Mouse (Mus musculus) neural tube, embryonic 13.5 days (tissue): ENCODE data around the gene Ttc32. TPM values are rescaled to one million over a fixed set of nuclear protein-coding genes. Genes with fewer than 3 reads are reported as not detected.

Experiments used
- ATAC-seq: fragments of 200-750 bp; cut with Nextera tagmentation; 2 replicates; pipeline ENCODE4 v1.8.0; 2017; ENCODE audit warnings: low read depth, mild to moderate bottlenecking, moderate TSS enrichment, moderate library complexity
- H3K27ac ChIP-seq: fragments of 300-500 bp; sonication (generic); replicated peaks from 2 replicates; pipeline ENCODE4 v1.5.1; 2015; ENCODE audit warnings: moderate library complexity, mild to moderate bottlenecking, inconsistent platforms
- H3K27me3 ChIP-seq: fragments of 300-500 bp; sonication (generic); 2 replicates; pipeline ENCODE4 v1.6.1; 2015; ENCODE audit warnings: mild to moderate bottlenecking, inconsistent platforms
- H3K36me3 ChIP-seq: fragments of 300-500 bp; sonication (generic); 2 replicates; pipeline ENCODE4 v1.6.1; 2015; ENCODE audit warnings: mild to moderate bottlenecking, inconsistent platforms
- H3K4me1 ChIP-seq: fragments of 300-500 bp; sonication (generic); replicated peaks from 2 replicates; pipeline ENCODE4 v1.6.1; 2015; ENCODE audit warnings: inconsistent platforms
- H3K4me2 ChIP-seq: fragments of 300-500 bp; sonication (generic); 2 replicates; pipeline ENCODE4 v1.6.1; 2015; ENCODE audit warnings: inconsistent platforms, mild to moderate bottlenecking, moderate library complexity
- H3K4me3 ChIP-seq: fragments of 300-500 bp; sonication (generic); 2 replicates; pipeline ENCODE4 v1.5.1; 2015; ENCODE audit warnings: mild to moderate bottlenecking, inconsistent platforms
- H3K9ac ChIP-seq: fragments of 300-500 bp; sonication (generic); 2 replicates; pipeline ENCODE4 v1.6.1; 2015; ENCODE audit warnings: moderate library complexity, mild to moderate bottlenecking, inconsistent platforms
- H3K9me3 ChIP-seq: fragments of 300-500 bp; sonication (generic); 2 replicates; pipeline ENCODE4 v1.6.1; 2016; ENCODE audit warnings: inconsistent platforms
- WGBS: fragments of 180-500 bp; shearing (Covaris S2); methylation state at CpG from one replicate; pipeline ENCODE4 v1.1.7; 2015; 5-methylcytosine and 5-hydroxymethylcytosine counted together
- polyA plus RNA-seq: library from polyadenylated mRNA; unstranded; fragments of >200 nt; fragmentation: Nextera tagmentation; extraction: Ambion mirVana; gene quantifications from 2 replicates; pipeline ENCODE4 v1.2.1, GENCODE M21; 2015

Ttc32 gene
- polyA plus RNA-seq, 1 experiment from 2014 or later, result 11.8 TPM

DNA sequence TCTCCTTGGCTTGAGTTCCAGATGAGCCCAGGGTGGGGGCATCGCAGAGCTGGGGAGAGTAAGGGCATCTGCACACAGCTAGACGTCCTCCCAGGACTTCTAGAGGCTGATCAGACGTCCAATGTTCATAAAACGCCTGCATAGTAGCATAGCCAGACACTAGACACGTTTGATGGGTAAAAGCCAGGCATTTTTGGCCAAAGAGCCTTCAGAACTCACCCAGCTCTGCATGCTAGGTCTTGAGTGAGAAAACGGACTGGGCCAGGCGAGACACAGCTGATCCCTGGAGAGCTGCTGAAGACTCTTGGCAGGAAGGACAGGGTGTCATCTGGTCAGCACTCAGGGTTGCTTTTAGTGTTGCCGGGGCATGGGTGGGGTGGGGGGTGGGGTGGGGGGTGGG lies 18.3 kb downstream of the Ttc32 start:
- Histone ChIP-seq H3K9ac (no peak overlapping the region), H3K4me2 (no peak overlapping the region), H3K4me1 (peaks cover 4% of the 10 kb centered on the region; the same call in 1 of the 2 replicates), H3K4me3 (no peak overlapping the region), H3K27me3 (no peaks in the 10 kb centered on the region), H3K27ac (no peak overlapping the region), H3K9me3 (no peaks in the 10 kb centered on the region), H3K36me3 (peaks cover 4% of the 10 kb centered on the region; the same call in 1 of the 2 replicates)
- no peak for ATAC-seq
- 71% methylated on average over 8 of the region's 8 CpGs for WGBS

DNA sequence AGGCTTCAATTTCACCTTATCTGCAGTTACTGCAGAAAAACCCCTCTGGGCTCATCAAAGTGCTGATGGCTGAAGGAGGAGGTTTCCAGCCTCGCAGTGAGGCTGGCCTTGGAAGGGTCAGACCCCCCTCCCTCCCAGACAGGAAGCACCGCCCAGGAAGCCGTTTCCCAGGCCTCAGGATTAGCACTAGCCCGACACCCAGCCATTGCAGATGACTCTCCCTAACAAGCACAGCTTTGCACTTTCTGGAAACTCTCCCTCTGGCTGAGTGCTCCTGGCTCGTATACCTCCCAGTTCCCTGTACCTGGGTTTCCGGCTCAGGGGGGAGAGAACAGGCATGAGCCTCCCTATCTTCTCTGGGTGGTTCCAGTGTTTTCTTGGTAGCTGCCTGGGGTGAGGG lies 21.0 kb downstream of the Ttc32 start:
- H3K9ac ChIP-seq, result no peak overlapping the region
- H3K4me2 ChIP-seq, result no peak overlapping the region
- H3K4me1 ChIP-seq, result peaks cover 5% of the 10 kb centered on the region; the same call in 1 of the 2 replicates
- 41% methylated on average over 6 of the region's 6 CpGs for WGBS
- no peak overlapping the region for H3K27ac ChIP-seq
- no peaks in the 10 kb centered on the region for H3K36me3 ChIP-seq
- no peak for ATAC-seq
- no peaks in the 10 kb centered on the region for H3K9me3 ChIP-seq
- no peak overlapping the region for H3K4me3 ChIP-seq
- H3K27me3 ChIP-seq, result no peaks in the 10 kb centered on the region

DNA sequence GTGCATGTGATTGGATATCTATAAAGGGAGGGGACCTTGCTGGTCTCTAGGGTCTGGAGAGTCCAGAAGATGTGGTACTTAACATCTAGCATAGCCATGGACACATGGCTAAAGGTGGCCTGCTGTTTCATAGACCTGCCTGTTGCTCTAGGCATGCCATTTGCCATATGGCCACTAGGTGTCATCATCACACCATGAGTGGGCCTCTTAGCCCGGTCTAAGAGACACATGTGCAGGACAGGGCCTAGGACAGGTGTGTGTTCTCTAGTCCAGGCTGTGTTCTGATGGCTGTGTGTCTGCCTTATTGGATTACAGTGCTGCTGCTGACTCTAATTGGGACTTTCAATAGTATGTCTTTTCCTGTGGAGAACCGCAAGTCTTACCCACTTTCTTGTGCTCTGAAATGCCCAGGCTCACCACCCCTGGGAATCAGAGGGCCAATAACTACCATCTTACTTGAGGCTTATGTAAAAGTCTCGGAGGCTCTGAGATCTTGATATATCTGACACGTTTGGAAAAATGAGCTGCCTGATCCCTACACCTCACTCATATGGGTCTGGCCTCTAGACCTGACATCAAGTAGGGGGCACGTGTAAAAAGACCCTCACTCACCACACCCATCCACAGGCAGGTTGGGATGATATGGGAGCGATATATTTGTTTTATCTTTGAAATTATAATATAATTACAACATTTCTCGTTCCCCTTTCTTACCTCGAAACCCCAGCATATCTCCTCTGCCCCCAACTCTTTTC lies 22.5 kb downstream of the Ttc32 start:
- Histone ChIP-seq H3K9me3 (no peaks in the 10 kb centered on the region), H3K4me1 (peaks cover 5% of the 10 kb centered on the region; the same call in 1 of the 2 replicates), H3K27ac (no peak overlapping the region), H3K9ac (no peak overlapping the region), H3K36me3 (no peaks in the 10 kb centered on the region), H3K4me3 (no peak overlapping the region), H3K27me3 (no peaks in the 10 kb centered on the region), H3K4me2 (no peak overlapping the region)
- 63% methylated on average over 8 of the region's 8 CpGs for WGBS
- peak; percentile 91 for ATAC-seq

DNA sequence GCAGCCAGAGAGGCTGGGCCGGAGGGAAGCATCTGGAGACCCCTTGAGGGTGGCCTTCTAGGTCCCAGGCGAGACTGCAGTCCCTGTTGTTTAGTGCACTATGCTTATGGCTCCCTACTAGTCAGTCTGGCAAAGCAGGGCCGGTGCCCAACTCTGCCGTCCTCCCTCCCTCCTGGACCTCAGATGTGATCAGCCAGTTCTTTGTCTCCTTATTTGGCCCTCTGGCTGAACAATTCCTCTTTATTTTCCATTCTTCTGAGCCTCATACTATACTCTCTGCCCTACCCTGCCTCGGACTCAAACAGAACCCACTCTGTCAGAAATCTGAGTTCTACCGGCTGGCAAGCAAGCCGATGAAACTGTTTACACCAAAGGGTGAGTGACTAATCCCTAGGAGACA lies 23.5 kb downstream of the Ttc32 start:
- Histone ChIP-seq H3K4me3 (no peak overlapping the region), H3K27me3 (no peaks in the 10 kb centered on the region), H3K4me2 (no peak overlapping the region), H3K4me1 (peaks cover 5% of the 10 kb centered on the region; the same call in 1 of the 2 replicates), H3K36me3 (no peaks in the 10 kb centered on the region), H3K9ac (no peak overlapping the region), H3K9me3 (no peaks in the 10 kb centered on the region), H3K27ac (no peak overlapping the region)
- no peak for ATAC-seq
- WGBS, result 57% methylated on average over 7 of the region's 7 CpGs

DNA sequence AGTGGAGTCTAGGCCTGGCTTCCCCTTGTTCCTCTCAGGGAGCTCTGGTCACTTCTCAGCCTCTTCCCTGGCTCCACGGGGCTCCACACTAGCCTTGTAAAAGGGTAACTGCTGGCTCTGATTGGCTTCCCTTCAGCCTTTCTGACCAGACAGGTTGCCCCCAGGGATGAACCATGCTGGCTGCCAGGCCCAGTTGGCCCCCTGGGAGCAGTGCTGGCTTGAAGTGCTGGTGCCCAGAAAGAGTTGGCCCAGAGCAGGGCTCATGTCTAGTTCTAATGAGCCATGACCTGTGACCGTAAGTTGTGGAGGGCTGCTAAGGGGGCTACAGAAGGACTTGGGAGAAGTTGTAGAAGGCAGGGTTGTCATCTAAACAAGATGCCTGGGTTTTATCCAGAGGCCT lies 24.2 kb downstream of the Ttc32 start:
- Histone ChIP-seq H3K27ac (no peak overlapping the region), H3K4me3 (no peak overlapping the region), H3K4me1 (peaks cover 5% of the 10 kb centered on the region; the same call in 1 of the 2 replicates), H3K9ac (no peak overlapping the region), H3K9me3 (no peaks in the 10 kb centered on the region), H3K36me3 (no peaks in the 10 kb centered on the region), H3K27me3 (no peaks in the 10 kb centered on the region), H3K4me2 (no peak overlapping the region)
- ATAC-seq, result no peak
- WGBS, result 65% methylated on average over 2 of the region's 2 CpGs

DNA sequence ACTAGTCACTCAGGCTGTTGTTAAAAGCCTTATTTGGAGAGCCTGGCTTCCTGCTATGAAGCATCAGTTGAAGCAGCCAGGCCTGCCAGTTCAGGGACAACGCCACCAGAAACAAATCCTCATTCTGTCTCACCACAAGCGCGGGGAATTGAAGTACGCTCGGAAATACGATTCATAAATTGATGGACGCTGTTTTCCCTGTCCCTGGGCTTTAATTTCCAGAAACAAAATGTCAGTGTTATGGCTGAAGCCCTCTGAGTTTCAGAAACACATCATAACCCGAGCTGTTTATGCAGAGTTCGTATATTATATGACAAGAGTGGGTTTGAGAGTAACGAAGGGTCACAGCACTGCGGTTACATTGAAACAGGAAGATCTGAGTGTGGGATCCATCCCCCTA lies 25.5 kb downstream of the Ttc32 start:
- no peak overlapping the region for H3K9ac ChIP-seq
- H3K9me3 ChIP-seq, result no peaks in the 10 kb centered on the region
- no peak overlapping the region for H3K27ac ChIP-seq
- 78% methylated on average over 11 of the region's 11 CpGs for whole genome bisulfite sequencing
- H3K36me3 ChIP-seq, result no peaks in the 10 kb centered on the region
- no peak overlapping the region for H3K4me2 ChIP-seq
- H3K27me3 ChIP-seq, result no peaks in the 10 kb centered on the region
- no peak overlapping the region for H3K4me3 ChIP-seq
- no peak for ATAC-seq
- H3K4me1 ChIP-seq, result peaks cover 5% of the 10 kb centered on the region; the same call in 1 of the 2 replicates

DNA sequence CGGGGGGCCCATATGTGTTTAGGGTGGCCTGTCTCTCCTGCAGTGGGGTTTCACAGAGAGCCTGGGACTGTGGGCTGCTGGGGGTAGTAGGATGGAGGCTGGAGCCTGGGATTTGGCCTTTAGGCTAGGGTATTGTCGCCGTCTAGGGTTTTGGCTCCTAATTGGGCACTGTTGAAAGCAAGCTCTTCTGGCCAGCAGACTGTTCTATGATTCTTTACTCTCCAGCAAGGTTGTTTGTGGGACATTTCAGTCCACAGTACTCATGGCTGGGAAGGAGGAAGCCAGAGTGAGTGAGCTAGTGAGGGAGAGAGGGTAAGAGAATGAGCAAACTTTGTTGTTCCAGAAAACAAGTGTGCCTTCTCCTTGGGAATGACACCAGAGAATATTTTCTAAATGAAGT lies 29.7 kb downstream of the Ttc32 start:
- WGBS, result 81% methylated on average over 3 of the region's 3 CpGs

DNA sequence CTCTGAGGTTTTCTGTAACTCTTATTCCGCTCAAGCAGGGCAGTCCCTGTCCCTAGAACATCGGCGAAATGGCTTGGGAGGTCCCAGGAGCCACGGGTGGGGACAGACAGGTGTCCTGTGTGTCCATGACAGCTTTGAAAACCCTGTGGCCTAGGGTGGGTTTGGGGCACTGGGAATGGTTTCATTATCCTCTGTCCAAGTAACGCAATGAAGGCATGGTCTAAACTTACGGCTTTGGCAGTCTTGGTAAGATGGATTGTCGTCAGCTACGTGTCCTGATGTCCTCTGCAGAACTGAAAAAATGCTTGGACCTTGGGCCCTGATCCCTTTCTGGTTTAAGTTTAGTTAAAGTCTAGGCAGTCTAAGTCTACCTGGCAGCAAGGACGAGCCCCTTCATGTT lies 30.2 kb downstream of the Ttc32 start:
- 84% methylated on average over 9 of the region's 9 CpGs for WGBS

More for the DNA sequence above, 29.7 kb downstream of the Ttc32 start:
- Histone ChIP-seq H3K9me3 (no peaks in the 10 kb centered on the region), H3K27me3 (no peaks in the 10 kb centered on the region), H3K9ac (no peak overlapping the region), H3K4me3 (no peak overlapping the region), H3K36me3 (no peaks in the 10 kb centered on the region), H3K4me1 (no peaks in the 10 kb centered on the region), H3K4me2 (no peak overlapping the region), H3K27ac (no peak overlapping the region)
- no peak for ATAC-seq

DNA sequence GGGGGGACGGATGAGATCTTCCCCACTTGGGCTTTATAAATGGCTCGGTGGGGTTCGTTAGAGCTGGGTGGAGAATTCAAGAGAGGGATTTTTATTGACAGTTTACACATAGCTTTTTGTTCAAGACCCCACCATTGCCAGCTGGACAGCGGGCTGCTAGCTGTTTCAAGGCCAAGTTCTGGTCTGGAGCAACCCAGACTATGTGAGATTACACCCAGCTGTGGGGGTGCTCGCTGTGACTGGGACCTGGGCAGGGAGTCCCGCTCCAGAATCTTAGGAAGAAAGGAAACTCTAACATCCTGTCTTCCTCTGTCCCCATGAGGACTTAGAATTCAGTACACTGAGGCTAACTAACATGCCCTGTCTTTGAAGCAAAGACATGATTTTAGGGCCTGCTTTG lies 33.8 kb downstream of the Ttc32 start:
- Histone ChIP-seq H3K4me1 (no peaks in the 10 kb centered on the region), H3K9ac (no peak overlapping the region), H3K36me3 (no peaks in the 10 kb centered on the region), H3K9me3 (no peaks in the 10 kb centered on the region), H3K4me3 (no peak overlapping the region), H3K27ac (no peak overlapping the region), H3K27me3 (no peaks in the 10 kb centered on the region), H3K4me2 (no peak overlapping the region)
- ATAC-seq, result no peak
- 72% methylated on average over 6 of the region's 6 CpGs for WGBS

More for the DNA sequence above, 30.2 kb downstream of the Ttc32 start:
- H3K9ac ChIP-seq, result no peak overlapping the region
- no peaks in the 10 kb centered on the region for H3K4me1 ChIP-seq
- H3K27me3 ChIP-seq, result no peaks in the 10 kb centered on the region
- no peak overlapping the region for H3K4me2 ChIP-seq
- no peak for ATAC-seq
- no peaks in the 10 kb centered on the region for H3K36me3 ChIP-seq
- no peak overlapping the region for H3K27ac ChIP-seq
- no peaks in the 10 kb centered on the region for H3K9me3 ChIP-seq
- no peak overlapping the region for H3K4me3 ChIP-seq

DNA sequence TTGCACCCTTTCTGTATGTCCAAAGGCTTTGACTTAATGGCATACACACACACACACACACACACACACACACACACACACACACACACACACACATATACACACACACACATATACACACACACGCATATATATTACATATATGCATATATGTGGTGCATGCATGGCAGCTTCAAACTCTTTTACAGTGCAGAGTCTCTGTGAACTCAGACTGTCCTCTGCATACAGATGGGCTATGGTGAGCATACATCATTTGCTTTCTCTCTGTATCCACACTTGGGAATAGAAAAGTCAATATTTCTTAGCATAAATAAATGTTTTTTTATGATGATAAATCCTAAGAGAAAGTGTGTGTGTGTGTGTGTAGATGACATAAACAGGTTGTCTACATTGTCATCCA lies 41.3 kb downstream of the Ttc32 start:
- H3K27ac ChIP-seq, result no peak overlapping the region
- WGBS, result 95% methylated on average over 1 of the region's 1 CpGs
- no peak overlapping the region for H3K9ac ChIP-seq
- ATAC-seq, result peak; percentile 74; the same call in 1 of the 2 replicates
- H3K27me3 ChIP-seq, result no peaks in the 10 kb centered on the region
- no peak overlapping the region for H3K4me2 ChIP-seq
- H3K4me3 ChIP-seq, result no peak overlapping the region
- H3K36me3 ChIP-seq, result no peaks in the 10 kb centered on the region
- H3K9me3 ChIP-seq, result no peaks in the 10 kb centered on the region
- peaks cover 9% of the 10 kb centered on the region for H3K4me1 ChIP-seq

DNA sequence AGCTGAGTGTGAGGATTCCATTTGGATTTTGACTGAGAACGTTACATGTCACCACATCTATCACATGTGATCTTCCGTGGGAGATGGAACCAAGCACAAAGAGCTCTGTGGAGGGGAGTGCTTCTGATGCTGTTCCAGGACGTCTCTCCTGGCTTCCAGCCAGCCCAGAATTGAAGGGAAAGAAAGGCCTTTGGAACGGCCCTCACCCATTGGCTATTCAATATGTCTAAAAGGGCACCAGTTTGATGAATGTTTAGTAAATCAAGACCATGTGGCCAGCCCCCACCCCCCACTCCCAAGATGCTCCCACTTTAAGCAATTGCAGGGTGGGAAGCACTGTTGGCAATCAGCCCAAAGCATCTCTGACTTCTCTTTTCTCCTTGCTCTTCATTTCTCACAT lies 41.7 kb downstream of the Ttc32 start:
- Histone ChIP-seq H3K4me3 (no peak overlapping the region), H3K9ac (no peak overlapping the region), H3K4me2 (no peak overlapping the region), H3K36me3 (no peaks in the 10 kb centered on the region), H3K9me3 (no peaks in the 10 kb centered on the region), H3K27ac (0 out of 2 replicates have a peak overlapping the region, but pooled peaks have one; percentile 28), H3K27me3 (no peaks in the 10 kb centered on the region), H3K4me1 (peaks cover 9% of the 10 kb centered on the region)
- WGBS, result 25% methylated on average over 4 of the region's 4 CpGs
- peak; percentile 91 for ATAC-seq

DNA sequence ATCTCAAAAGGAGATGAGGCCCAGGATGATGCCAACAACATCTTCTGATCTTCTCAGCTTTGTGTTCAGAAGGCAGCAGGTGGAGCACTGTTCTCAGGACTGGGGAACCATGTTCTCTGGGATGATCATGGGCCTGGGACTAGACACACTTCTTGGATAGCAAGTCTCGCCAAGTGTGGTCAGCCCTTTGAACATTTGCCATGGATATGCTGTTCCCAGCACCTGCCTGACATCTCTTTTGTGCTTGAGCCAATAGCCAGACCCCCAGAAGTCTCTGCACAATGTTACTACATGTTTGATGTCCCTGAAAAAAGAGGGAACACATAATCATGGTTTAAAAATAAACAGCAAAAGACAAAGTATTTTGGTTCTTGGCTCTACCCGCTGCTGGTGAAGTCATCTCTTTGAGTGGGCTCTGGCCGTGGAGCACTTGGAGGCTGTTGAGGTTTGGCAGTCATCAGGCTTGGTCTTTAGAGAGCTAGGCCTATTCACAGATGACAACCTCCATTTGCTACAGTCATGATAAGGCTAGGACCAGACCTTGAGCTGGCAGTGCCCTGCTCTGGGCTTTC lies 47.8 kb downstream of the Ttc32 start:
- no peaks in the 10 kb centered on the region for H3K36me3 ChIP-seq
- no peaks in the 10 kb centered on the region for H3K27me3 ChIP-seq
- H3K9me3 ChIP-seq, result no peaks in the 10 kb centered on the region
- WGBS, result 94% methylated on average over 3 of the region's 3 CpGs
- no peak overlapping the region for H3K4me2 ChIP-seq
- H3K4me1 ChIP-seq, result no peaks in the 10 kb centered on the region
- no peak overlapping the region for H3K9ac ChIP-seq
- H3K27ac ChIP-seq, result no peak overlapping the region
- H3K4me3 ChIP-seq, result no peak overlapping the region
- no peak for ATAC-seq
